Mouse (Mus musculus): Measurements from ENCODE around the gene Gm10842.

The Gm10842 gene

GRCm38 (mm10) chr11:105153068-105153833 lies 6.6 kb downstream of the Gm10842 start:
- no peak for DNase-seq (ENCODE audit: low read depth, low spot score)

DNA sequence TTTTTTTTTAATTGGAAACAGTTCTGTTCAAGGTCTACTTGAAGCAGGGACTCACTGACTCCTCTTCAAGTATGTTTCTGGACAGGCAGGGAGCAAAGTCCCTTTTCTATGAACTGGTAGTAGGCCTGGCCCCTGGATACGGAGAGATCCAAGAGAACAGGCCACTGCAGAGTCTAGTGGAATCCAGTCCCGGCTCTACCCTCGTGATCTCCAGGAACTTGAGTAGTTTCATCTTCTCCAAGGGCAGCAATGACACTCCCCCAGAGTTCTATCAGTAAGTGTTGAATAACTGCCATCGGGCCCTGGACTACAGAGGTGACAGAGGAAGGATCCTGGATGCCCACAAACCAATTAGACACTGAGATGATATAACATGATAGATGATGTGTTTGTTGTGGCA lies 9.2 kb downstream of the Gm10842 start:
- no peak for DNase-seq (ENCODE audit: low read depth, low spot score)

- DNase-seq (ENCODE audit: low read depth, low spot score) = peak; percentile 82
These were observed 10.1 kb downstream of the Gm10842 start for GRCm38 (mm10) chr11:105156748-105157267.

DNA sequence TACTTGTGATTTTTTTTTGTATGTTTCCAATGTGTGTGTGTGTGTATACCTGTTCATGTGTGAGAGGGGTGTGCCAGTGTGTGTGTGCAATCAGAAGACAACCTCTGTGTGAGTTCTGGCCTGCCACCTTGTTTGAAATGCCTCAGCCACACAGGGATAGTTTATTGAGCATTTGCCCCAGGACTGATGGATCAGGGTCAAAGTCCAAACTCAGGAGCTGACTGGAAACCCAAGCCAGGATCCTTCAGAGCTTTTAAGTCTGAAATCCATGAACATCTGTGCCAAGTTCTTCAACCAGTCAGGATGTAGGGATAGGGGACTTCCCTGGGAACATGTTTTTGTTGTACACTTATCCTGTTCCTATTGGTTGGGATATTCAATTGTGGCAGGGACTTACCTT lies 11.4 kb downstream of the Gm10842 start:
- DNase-seq (ENCODE audit: low read depth, low spot score) = no peak

DNA sequence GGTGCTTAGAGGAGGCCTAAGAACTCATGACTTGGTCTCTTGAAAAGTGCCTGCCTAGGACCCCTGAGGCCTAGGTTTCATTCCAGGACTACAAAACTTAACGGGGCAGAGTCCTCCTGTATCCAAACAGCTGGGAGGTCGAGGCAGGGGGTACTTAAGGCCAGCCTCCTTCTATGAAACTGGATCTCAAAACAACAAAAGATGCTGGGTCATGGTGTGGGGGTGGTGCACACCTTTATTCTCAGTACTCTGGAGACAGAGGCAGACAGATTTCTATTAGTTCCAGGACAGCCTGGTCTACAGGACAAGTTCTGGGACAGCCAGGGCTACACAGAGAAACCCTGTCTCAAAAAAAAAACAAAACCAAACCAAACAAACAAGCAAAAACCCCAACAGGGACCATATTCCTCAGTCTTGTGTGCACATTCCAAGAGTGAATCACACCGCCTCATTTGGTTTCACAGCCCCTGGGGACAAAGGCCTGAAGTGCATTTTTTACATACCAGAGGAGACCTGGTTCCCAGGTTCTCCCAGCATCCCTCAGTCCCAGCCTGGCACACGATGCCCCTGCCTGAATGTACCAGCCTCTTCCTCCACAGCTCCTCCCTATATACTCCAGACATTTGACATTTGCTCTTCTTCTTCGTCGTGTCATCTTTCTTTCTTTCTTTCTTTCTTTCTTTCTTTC lies 13.1 kb downstream of the Gm10842 start:
- DNase-seq (ENCODE audit: low read depth, low spot score) = peak; percentile 94

DNA sequence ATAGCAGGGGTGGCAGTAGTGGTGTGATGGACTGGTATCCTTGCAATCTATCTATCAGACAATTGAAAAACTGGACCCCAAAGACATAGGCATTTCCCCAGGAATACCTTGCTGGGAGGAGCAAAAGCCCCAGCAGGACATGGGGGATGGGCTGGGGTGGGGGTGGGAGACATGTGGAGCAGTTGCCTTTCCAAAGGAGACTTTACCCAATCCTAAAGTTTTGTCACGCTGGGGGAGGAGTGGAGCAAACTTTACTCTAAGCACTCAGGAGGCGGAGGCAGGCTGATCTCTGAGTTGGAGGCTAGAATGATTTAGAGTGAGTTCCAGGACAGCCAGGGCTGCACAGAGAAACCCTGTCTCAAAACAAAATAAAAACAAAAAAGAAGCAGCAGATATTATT lies 14.7 kb downstream of the Gm10842 start:
- DNase-seq (ENCODE audit: low read depth, low spot score) = peak; percentile 82

DNA sequence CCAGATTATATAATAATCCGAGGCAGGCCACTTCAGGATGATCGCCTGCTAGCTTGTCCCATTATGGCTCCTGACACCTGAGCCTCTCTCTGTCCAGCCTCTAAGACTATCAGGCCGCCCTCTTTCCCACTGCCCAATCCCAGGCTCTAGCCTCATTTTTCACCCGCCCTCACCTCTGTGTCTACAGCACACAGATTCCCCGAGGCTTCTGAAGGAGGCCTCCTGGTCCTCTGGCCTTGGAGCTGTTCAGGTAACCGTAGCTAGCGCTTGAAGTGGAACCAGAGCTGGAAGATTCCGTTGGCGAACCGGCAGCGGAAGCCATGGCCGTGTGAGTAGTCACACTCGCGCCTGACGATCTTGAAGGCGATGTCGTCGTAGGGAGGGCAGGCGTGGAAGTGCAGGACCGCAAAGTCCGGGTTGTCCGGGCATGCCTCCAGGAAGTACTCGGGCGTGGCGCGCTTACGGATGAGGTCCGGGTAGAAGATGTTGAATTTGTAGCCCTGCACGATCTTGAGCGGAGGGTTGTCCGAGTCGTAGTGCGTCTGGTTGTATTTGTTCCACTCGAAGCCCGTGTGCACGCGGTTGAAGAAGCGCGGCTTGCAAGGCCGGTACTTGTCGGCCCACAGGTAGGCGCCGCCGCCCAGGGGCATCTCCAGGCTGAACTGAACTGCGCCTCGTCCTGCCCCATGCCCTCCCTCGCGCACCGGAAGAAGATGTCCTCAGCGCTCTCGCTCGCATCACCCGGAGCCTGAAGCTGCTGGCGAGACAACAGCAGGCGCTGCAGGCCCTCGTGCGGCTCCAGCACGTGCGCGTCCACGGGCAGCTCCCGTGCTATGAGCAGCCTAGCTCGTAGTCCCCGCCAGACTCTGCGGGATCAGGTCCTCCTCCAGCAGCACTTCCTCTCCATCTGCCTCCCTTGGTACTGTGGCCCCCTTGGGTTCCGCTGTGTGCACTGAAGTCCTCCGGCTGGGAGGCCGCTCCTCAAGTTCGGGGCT lies 18.1 kb downstream of the Gm10842 start:
- peak; percentile 86 for DNase-seq (ENCODE audit: low read depth, low spot score)

GRCm38 (mm10) chr11:105166780-105167179 lies 20.1 kb downstream of the Gm10842 start:
- DNase-seq (ENCODE audit: low read depth, low spot score) = peak; percentile 51

- DNase-seq (ENCODE audit: low read depth, low spot score) = no peak
These were observed 31.8 kb downstream of the Gm10842 start, which contains the start of gene Tlk2 for GRCm38 (mm10) chr11:105178516-105178915. Gene Tlk2 (plus strand): TSS chr11:105178807.

DNA sequence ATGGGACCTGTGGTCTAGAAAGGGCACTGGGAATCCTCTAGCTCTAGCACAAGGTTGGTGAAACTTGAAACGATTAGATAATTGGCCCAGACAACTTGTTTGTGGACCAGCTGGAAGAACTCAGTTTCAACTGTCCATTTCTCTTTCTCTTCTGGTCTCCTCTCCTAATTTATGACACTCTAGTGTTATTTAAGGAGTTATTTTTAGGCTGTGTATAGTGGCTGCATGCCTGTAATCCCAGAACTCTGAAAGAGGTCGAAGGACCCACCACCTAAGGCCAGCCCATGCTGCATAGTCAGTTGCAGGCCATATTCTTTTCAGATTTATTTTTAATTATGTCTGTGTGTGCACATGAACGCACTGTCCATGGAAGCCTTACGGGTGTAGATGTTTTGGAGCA lies 32.8 kb downstream of the Gm10842 start:
- no peak for DNase-seq (ENCODE audit: low read depth, low spot score)

DNA sequence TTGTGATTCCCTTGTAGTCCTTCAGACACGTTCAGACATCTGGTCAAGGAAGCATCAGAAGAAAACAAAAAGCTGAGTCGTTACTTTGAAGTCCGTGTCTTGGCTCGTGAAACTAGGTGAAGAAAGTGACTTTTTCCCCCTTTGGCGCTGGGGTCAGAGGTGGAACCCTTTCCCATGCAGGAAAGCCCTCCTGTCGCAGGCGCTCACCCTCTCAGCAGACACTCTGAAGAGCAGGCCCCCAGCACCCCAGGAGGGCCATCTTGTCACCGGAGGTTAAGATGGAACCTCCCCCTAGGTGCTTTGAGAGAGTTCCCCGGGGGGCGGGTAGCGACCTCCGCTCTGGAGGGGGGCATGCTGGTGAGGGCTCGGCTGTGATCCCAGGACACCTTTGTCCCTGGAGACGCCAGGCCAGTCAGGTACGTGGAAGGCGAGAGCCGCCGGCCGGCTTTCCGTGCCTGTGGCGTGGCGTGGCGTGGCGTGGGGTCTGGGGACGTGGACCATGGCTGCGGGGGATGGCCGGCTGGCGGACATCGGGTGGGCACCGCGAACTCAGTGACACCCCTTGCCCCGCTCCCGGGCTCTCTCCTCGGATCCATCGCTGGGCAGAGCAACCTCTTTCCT lies 33.9 kb downstream of the Gm10842 start:
- DNase-seq (ENCODE audit: low read depth, low spot score) = peak; percentile 58

DNA sequence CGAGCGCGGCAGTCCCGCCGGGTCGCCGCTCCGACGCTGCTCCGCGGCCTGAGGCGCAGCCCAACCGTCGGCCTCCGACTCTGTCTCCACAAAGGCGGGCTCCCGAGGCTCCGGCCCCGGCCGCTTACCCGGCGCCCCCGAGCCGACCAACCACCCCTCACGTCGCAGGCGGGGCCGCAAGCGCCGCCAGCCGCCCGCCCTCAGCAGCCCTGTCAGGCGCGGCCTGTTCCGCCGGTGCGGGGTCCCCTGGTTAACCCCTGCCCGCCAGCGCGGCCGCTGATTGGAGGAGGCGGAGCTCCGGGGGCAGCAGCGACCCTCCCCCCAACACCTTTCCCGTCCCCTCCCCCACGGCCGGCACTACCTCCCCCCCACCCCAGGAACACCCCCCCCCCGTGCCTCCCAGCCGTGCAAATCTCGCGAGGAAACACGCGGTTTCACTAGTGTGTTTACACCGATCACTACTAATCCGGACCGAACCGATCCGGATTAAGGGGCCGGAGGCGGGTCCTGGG lies 34.5 kb downstream of the Gm10842 start:
- peak; percentile 92 for DNase-seq (ENCODE audit: low read depth, low spot score)

DNA sequence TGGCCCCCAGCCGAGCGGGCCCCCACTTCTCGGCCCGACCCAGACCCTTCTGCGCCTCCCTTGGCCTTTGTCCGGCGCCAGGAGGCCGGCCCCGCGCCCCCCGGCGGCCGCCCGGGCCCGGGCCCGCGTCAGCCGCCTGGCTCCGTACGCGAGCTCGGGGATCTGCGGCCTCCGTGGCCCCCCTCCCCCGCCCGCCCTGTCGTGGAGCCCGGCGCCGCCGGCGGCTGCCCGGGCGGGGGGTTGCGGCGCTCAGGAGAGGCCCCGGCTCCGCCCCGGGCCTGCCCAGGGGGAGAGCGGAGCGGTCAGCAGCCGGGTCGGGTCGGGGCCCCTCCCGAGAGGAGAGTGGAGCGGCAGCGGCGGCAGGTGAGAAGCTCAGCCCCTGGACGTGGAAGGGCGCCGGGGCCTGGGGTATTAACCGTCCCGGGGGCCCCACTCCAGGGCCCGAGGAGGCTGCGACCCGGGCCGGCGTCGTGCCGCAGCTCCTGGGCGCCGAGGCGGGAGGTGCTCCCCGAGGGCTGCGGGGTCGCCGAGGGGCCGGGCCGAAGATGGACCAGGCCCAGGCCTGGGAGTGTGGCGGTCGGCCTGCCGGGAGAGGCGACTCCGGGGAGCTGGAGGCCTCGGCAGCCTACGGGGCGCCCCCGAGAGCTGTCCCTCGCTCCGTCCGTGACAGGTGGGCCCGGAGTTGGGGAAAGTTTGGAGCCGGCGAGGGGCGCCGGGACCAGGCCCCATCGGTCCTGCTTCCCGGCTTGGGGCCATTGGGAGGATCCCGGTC lies 35.2 kb downstream of the Gm10842 start:
- peak; percentile 43 for DNase-seq (ENCODE audit: low read depth, low spot score)

DNA sequence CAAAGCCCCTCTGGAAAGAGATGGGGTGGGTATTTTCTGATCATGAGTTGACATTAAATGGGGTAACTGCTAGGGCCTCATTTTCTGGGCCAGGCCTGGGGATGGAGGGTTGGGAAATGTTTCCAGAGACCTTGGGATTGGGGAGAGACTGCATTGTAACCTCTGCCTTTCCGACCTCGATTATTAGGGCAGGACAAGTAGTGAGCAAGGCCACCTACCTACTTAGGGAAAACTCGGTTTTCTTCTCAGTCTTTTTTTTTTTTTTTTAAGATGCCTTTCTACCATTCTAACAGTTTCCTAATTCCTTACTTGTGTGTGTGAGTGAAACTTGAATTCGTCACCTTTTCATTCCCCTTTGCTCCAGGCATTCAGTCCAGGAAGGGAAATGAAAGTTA lies 35.8 kb downstream of the Gm10842 start:
- no peak for DNase-seq (ENCODE audit: low read depth, low spot score)

DNA sequence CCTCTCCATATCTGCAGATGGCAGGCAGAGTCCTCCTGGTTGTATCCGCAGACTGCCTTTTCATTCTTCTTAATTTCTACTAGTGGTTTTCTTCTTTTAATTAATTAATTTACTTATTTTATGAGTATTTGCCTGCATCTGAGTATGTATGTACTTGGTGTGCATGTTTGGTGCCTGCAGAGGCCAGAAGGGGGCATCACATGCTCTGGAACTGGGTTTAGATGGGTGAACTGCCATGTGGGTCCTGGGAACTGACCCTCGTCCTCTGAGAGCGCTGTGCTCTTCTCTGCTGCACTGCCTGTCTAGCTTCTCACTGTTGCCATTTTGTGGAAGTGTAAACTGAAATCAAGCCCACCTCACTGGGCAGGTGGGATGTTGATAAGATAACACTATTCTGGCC lies 38.0 kb downstream of the Gm10842 start:
- peak; percentile 73 for DNase-seq (ENCODE audit: low read depth, low spot score)

- DNase-seq (ENCODE audit: low read depth, low spot score) = no peak
These were observed 45.5 kb downstream of the Gm10842 start for GRCm38 (mm10) chr11:105192186-105192585.
